Mouse (Mus musculus): ENCODE measurements at regions not wholly inside any gene's neighbourhood (a gene's known extent, or its start where the extent isn't known, plus 50 kb on each side); places are given as distances from the start of the nearest gene placed in this dataset.
"Not testable (repeated sequence)": the region's sequence is repeated elsewhere in the genome, so short reads cannot be mapped to it uniquely, and the experiment has no call there.

GRCm38 (mm10) chr11:94882687-94883383 lies 53.2 kb upstream of the Col1a1 start:
- DNase-seq = peak; percentile 53

DNA sequence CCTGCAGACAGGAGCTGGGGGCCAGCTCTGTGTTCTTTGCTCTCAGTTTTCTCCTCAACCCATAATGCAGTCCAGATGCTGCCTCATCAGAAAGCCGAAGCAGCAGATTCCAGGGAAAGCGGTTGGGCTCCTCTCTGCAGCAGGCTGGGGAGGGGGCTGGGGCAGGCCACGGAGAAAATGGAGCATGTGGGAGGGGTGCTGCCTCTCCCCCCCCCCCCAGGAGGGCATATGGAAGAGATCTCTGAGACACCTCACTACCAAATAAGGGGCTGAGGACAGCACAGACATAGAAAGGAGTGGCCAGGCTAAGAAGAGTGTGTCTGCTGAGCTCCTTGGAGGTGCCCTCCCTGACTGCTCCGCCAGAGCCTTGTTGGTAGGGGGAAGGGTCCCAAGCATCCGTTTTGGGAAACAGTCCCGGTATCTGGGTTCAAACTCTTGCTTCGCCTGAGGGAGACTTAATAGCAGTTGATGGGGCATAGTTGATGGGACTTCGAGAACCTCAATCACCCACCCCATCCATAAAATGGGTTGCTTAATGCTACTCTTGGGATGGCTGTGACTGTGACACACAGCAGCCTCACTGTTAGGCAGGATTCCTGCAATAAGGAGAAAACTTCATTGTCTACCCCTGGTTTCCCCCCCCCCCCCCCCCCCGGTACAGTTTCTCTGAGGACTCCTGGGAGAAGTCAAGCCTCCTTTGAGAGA lies 53.9 kb upstream of the Col1a1 start:
- DNase-seq = peak; percentile 53

DNA sequence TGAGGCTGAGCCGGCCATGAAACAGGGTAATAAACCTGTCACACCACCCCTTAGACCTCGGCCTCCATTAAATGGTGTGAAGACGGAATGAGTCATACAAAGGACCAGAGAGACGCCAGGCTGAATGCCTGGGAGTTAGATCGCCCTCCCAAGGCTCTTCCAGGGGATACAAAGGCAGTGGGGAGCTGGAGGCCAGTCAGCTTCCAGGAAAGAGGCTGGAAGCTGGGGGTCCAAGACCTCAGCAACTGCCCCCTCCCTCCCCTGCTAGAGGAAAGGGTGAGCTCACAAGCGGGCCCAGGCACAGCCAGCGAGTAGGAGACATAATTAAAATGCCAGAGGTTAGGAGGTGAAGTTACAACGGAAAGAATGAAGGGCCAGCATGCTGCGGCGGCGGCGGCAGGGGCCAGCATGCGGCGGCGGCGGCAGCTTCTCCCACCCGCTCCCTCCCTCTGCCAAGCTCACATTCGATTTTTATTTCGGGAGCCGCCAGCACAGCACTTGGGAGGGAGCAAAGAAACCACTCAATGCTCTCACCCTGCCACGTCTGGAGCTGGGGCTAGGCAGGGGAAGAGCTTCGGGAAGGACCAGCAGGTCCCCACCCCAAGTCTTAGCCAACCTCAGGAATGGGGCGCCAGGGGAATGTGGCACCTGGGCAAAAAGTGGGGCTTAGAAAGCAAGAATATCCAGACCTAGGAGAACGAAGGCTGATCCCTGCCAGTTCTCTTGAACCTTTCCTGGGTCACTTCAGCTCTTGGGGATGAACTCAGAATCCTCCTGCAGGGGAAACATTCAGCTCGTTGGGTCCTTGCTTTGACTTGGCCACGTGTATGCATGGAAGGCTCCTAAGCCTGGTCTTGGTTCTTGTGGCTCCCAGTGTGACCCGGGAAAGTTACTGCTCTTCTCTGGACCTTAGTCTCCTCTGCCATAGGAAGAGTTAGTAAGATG lies 54.9 kb upstream of the Col1a1 start:
- DNase-seq = no peak

GRCm38 (mm10) chr11:94876707-94877106 lies 59.3 kb upstream of the Col1a1 start:
- DNase-seq = no peak

- no peak for DNase-seq
Measured at GRCm38 (mm10) chr11:94875026-94875425, 61.0 kb upstream of the Col1a1 start.

DNA sequence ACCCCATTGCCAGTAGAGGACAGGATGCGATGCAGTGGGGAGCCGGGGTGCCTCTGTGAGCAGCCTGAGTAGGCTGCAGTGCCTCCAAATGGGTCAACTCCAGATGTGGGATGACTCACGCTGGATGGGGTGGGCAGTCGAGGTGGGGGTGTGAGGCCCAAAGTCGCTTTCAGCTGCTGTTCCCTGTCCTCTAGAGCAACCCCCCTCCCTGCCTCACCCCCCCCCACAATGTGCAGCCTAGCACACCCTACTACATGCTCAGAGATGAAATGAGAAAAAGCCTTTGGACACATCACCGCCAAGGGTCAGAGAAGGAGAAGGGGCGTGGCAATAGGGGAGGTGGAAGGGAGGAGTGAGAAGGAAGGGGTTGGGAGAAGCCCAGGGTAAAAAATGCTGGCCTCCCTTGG lies 61.9 kb upstream of the Col1a1 start:
- DNase-seq = no peak

GRCm38 (mm10) chr11:94873693-94874092 lies 62.3 kb upstream of the Col1a1 start:
- DNase-seq = no peak

GRCm38 (mm10) chr11:94872921-94873320 lies 63.1 kb upstream of the Col1a1 start:
- DNase-seq = peak; percentile 50

DNA sequence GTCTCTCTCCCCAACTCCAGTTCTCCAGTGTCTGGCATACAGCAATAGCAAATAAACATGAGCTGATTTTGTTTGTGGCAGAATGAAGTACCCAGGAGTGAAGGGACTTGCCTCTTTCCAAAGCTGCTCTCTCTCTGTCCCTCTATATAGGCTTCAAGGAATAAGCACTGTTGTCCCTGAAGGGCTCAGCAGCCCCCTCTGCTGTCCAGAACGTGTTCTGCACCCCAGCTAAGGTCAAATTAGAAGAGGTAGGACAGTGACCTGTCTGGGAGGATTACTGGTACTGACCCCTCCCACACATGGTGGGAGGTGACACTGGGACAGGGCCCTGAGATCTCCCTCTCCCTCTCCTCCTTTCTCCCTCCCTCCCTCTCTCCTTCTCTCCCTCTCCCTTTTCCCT lies 65.7 kb upstream of the Col1a1 start:
- peak; percentile 57 for DNase-seq

DNA sequence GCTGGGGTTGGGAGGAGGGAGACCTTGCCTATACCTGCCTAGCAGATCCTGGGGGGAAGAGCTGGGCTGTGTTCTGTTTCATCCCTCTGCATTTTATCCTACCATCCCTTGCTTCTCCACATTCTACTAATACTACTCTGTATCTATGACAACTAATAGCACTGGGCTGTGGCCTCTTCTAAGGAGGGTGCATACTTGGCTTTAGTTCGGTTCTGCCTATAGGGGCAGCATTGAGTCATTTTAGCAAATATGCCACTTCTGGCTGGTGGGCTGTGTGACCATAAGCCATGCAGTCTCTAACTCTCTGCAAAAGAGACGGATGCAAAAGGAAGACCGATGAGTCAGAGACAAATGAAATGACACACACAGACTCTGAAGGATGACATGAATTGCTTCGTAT lies 66.2 kb upstream of the Col1a1 start:
- DNase-seq = not testable (repeated sequence)

- DNase-seq = peak; percentile 71
Measured at GRCm38 (mm10) chr11:94866176-94866967, 69.7 kb upstream of the Col1a1 start.

DNA sequence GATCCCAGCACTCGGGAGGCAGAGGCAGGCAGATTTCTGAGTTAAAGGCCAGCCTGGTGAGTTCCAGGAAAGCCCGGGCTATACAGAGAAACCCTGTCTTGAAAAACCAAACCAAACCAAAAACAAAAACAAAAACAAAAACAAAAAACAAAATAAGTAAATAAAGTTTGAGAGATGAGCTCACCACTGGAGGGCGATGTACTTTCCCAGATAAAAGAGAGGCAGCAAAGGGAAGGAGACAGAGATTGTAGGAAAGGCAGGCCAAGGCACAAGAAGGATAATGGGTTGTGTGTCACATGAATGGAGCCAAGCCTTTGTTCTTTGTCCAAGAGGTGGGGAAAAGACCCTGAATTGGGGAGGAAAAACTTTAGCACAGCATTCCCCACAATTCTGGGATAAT lies 67.6 kb upstream of the Tmem92 start:
- DNase-seq = no peak

DNA sequence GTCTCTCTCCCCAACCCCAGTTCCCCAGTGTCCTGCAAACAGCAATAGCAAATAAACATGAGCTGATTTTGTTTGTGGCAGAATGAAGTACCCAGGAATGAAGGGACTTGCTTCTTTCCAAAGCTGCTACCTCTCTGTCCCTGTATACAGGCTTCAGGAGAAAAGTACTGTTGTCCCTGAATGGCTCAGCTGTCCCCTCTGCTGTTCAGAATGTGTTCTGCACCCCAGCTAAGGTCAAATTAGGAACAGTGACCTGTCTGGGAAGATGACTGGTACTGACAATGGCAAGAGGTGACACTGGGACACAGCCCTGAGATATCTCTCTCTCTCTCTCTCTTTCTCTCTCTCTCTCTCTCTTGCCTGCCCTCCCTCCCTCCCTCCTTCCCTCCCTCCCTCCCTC lies 56.6 kb upstream of the Tmem92 start:
- no peak for DNase-seq

DNA sequence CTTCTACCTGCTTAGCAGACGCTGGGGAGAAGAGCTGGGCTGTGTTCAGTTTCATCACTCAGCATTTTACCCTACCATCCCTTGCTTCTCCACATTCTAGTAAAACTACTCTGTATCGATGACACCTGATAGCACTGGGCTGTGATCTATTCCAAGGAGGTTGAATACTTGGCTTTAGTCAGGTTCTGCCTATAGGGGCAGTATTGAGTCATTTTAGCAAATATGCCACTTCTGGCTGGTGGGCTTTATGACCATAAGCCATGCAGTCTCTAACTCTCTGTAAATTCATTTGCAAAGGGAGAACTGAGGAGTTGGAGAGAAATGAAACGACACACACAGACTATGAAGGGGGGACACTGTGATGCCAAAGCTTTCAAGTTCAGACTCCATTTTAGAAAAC lies 55.6 kb upstream of the Tmem92 start:
- no peak for DNase-seq

- DNase-seq = no peak
Measured at GRCm38 (mm10) chr11:94836347-94836746, 53.8 kb upstream of the Tmem92 start.

DNA sequence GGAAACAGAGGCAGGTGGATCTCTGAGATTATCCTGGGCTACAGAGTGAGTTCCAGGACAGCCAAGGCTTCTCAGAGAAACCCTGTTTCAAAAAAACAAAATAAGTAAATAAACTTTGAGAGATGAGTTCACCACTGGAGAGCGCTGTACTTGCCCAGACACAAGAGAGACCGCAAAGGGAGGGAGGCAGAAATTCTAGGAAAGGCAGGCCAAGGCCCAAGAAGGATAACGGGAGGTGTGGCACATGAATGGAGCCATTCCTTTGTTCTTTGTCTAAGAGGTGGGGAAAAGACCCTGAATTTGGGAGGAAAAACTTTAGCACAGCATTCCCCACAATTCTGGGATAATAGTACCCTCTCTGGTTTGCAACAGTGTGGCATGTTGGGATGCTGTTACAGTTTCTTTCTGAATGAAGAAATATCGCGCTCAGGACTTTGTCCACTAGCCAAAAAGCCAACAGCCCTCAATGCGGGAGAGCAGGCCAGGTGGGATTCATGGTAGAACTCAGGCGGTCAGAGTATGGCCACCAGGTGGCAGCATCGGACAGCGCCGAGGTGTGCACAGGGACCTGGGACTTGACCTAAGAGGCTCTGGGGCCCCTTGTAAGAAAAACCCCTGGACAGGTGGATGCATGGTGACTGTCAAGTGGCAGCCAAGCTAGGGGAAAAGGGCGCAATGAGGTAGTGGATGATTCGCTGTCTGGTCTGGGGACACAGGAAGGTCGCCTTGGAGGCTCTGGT lies 49.9 kb upstream of the Tmem92 start:
- peak; percentile 65 for DNase-seq

Measured in liver (tissue).